Comparison of ENCODE assay signal across 8 mouse cellular contexts in the genomic region with DNA sequence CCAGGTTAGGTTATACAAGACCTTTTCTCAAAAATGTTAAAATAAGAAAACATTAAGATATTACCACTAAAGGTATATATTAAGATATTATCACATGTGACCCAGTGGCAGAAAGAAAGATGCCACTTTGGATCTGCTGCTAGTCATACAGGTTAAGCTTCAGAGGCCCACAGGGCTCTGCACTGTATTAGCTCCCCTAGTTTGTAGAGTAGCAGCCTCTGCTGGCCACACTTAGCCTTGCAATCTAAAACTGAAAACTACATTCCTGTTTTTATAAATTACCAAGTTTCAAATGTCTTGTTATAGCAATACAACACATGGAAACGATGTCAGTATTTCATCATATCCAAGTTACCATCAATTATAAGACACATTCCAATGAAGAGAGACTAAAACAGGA. TPM values are rescaled to one million over a fixed set of nuclear protein-coding genes. Genes with fewer than 3 reads are reported as not detected.
DNase-seq lines count a peak whose midpoint lies in the region; ATAC-seq and TF ChIP-seq lines count a peak whose summit lies in the region.

No protein-coding gene starts in this region.

- 0 out of 2 replicates have a peak, but pooled peaks have one; percentile 47 for ATAC-seq in hindbrain, embryonic 11.5 days (ENCODE audit: low FRiP score)
- ATAC-seq in hindbrain, embryonic 12.5 days (ENCODE audit: low FRiP score), result no peak
- ATAC-seq in neural tube, embryonic 14.5 days (ENCODE audit: low read depth), result peak; percentile 81; the same call in 1 of the 2 replicates

- H3K9me3 ChIP-seq in hindbrain, embryonic 11.5 days (ENCODE audit: control insufficient read depth, low read length), result no peaks in the 10 kb centered on the region
- H3K9me3 ChIP-seq in hindbrain, embryonic 12.5 days (replicated peaks), result no peaks in the 10 kb centered on the region
- H3K9me3 ChIP-seq in ES-Bruce4 (replicated peaks; ENCODE audit: control insufficient read depth, insufficient read depth, low read length, poor library complexity, severe bottlenecking), result no peaks in the 10 kb centered on the region
- H3K9me3 ChIP-seq in neural tube, embryonic 14.5 days (ENCODE audit: control insufficient read depth, low read length), result no peaks in the 10 kb centered on the region

- WGBS in hindbrain, embryonic 11.5 days, result 79% methylated on average over 1 of the region's 1 CpGs
- WGBS in hindbrain, embryonic 12.5 days, result 77% methylated on average over 1 of the region's 1 CpGs
- WGBS in neural tube, embryonic 14.5 days, result 89% methylated on average over 1 of the region's 1 CpGs

- no peak overlapping the region for H3K27ac ChIP-seq in hindbrain, embryonic 11.5 days (ENCODE audit: low read depth, low read length)
- H3K27ac ChIP-seq in hindbrain, embryonic 12.5 days, result no peak overlapping the region
- H3K27ac ChIP-seq in ES-Bruce4 (ENCODE audit: insufficient read depth, low read length), result no peak overlapping the region
- no peak overlapping the region for H3K27ac ChIP-seq in neural tube, embryonic 14.5 days (ENCODE audit: low read depth, low read length)

- no peak overlapping the region for H3K4me3 ChIP-seq in hindbrain, embryonic 11.5 days (ENCODE audit: low read depth, low read length)
- no peak overlapping the region for H3K4me3 ChIP-seq in hindbrain, embryonic 12.5 days
- no peak overlapping the region for H3K4me3 ChIP-seq in ES-Bruce4 (ENCODE audit: low read depth, low read length)
- no peak overlapping the region for H3K4me3 ChIP-seq in neural tube, embryonic 14.5 days (ENCODE audit: low read depth, low read length)

- intact Hi-C loops in left cerebral cortex, postnatal 4 days (cut with DNase I), result loop anchor here (10.0 kb wide), 1 partner anchor 120 kb away; no protein-coding TSS in a partner anchor

- no peak overlapping the region for H3K9ac ChIP-seq in hindbrain, embryonic 11.5 days (ENCODE audit: low read depth, low read length)
- H3K9ac ChIP-seq in hindbrain, embryonic 12.5 days, result no peak overlapping the region
- H3K9ac ChIP-seq in ES-Bruce4 (ENCODE audit: low read depth, poor library complexity, severe bottlenecking), result no peak overlapping the region
- no peak overlapping the region for H3K9ac ChIP-seq in neural tube, embryonic 14.5 days (replicated peaks; ENCODE audit: low read depth, low read length)

- TF ChIP-seq EP300 in ES-Bruce4 (IDR thresholded peaks at IDR 0.05; ENCODE audit: insufficient read depth, low read depth, low read length), result no peak

- no peaks in the 10 kb centered on the region for H3K36me3 ChIP-seq in hindbrain, embryonic 11.5 days (ENCODE audit: control insufficient read depth, insufficient read depth, low read length)
- peaks cover 13% of the 10 kb centered on the region for H3K36me3 ChIP-seq in hindbrain, embryonic 12.5 days
- peaks cover 4% of the 10 kb centered on the region for H3K36me3 ChIP-seq in ES-Bruce4 (ENCODE audit: control insufficient read depth, insufficient read depth, low read length, poor library complexity, severe bottlenecking)
- H3K36me3 ChIP-seq in neural tube, embryonic 14.5 days (ENCODE audit: control insufficient read depth, insufficient read depth, low read length), result peaks cover 15% of the 10 kb centered on the region; the same call in 1 of the 2 replicates

- DNase-seq in hindbrain, embryonic 11.5 days (ENCODE audit: low spot score), result peak; percentile 35
- DNase-seq in brain, adult 2 months (ENCODE audit: low read depth, low spot score), result peak; percentile 66
- peak; percentile 38 for DNase-seq in heart, postnatal 4 days
- DNase-seq in left cerebral cortex, postnatal 4 days, result peak; percentile 20
- DNase-seq in urinary bladder, postnatal 10 days (ENCODE audit: low spot score), result no peak

- no peak overlapping the region for H3K4me2 ChIP-seq in hindbrain, embryonic 11.5 days (replicated peaks; ENCODE audit: low read depth, low read length)
- no peak overlapping the region for H3K4me2 ChIP-seq in hindbrain, embryonic 12.5 days (replicated peaks)
- H3K4me2 ChIP-seq in neural tube, embryonic 14.5 days (ENCODE audit: low read depth, low read length), result no peak overlapping the region

- no peaks in the 10 kb centered on the region for H3K4me1 ChIP-seq in hindbrain, embryonic 11.5 days (replicated peaks; ENCODE audit: control insufficient read depth, insufficient read depth, low read length)
- no peaks in the 10 kb centered on the region for H3K4me1 ChIP-seq in hindbrain, embryonic 12.5 days
- no peaks in the 10 kb centered on the region for H3K4me1 ChIP-seq in ES-Bruce4 (ENCODE audit: control insufficient read depth, insufficient read depth, low read length)
- no peaks in the 10 kb centered on the region for H3K4me1 ChIP-seq in neural tube, embryonic 14.5 days (ENCODE audit: control insufficient read depth, insufficient read depth, low read length)

- H3K27me3 ChIP-seq in hindbrain, embryonic 11.5 days (ENCODE audit: control insufficient read depth, insufficient read depth, low read length), result no peaks in the 10 kb centered on the region
- no peaks in the 10 kb centered on the region for H3K27me3 ChIP-seq in hindbrain, embryonic 12.5 days
- no peaks in the 10 kb centered on the region for H3K27me3 ChIP-seq in ES-Bruce4 (ENCODE audit: control insufficient read depth, insufficient read depth, low read length, poor library complexity, severe bottlenecking)
- H3K27me3 ChIP-seq in neural tube, embryonic 14.5 days (ENCODE audit: control insufficient read depth, insufficient read depth, low read length), result no peaks in the 10 kb centered on the region

- TF ChIP-seq POLR2A in ES-Bruce4 (IDR thresholded peaks at IDR 0.05; ENCODE audit: insufficient read depth, low read length), result no peak

- TF ChIP-seq CTCF in ES-Bruce4 (IDR thresholded peaks at IDR 0.05; ENCODE audit: low read depth, low read length), result peak; percentile 49

RNA-seq across cellular contexts. Expression of gene Epb41l5, which starts 26.2 kb away (rescaled TPM):
- polyA plus RNA-seq in hindbrain, embryonic 11.5 days (2014; fragmentation: Nextera tagmentation; extraction: Ambion mirVana), result 32.9 and 37.9 TPM in 2 replicates
- polyA plus RNA-seq in hindbrain, embryonic 12.5 days (2016; fragmentation: Nextera tagmentation; extraction: Ambion mirVana), result 23.1 TPM in 2 replicates
- 48.2 and 49.7 TPM in 2 replicates for polyA plus RNA-seq in ES-Bruce4 (2011; ENCODE audit: insufficient read depth, insufficient read length, low read depth, missing spikeins)
- 1 to 10 TPM; 5.5 to 7.9 TPM for total RNA-seq in heart, postnatal 4 days (2021)
- 10 to 100 TPM; 10.5 to 11.5 TPM for total RNA-seq in left cerebral cortex, postnatal 4 days (2021)
- 20.6 and 22.9 TPM in 2 replicates for polyA plus RNA-seq in neural tube, embryonic 14.5 days (2014; fragmentation: Nextera tagmentation; extraction: Ambion mirVana)
